Mouse (Mus musculus): Measurements from ENCODE around the gene Plekhf1.

- TF ChIP-seq CTCF (conservative IDR thresholded peaks at IDR 0.05; ENCODE audit: low read length) (no peak), POU5F1 (IDR thresholded peaks at IDR 0.05; ENCODE audit: borderline replicate concordance, low read length) (no peak), NANOG (IDR thresholded peaks at IDR 0.05; ENCODE audit: borderline replicate concordance, low read length) (no peak)
Observed at GRCm38 (mm10) chr7:38191146-38191545, 36.7 kb downstream of the Plekhf1 start.
